Mouse (Mus musculus) urinary bladder, postnatal 25 days (tissue): Measurements from ENCODE around the gene Gm7233.
"Not testable (repeated sequence)": the region's sequence is repeated elsewhere in the genome, so short reads cannot be mapped to it uniquely, and the experiment has no call there.

Source experiments
- DNase-seq: peaks from one replicate; pipeline ENCODE4 v3.0.0; 2022; ENCODE audit warnings: low spot score

Gene Gm7233

GRCm38 (mm10) chr14:43179567-43179966 is at the start of gene Gm7233:
Gm7233 (plus strand) TSS chr14:43179867.
- DNase-seq: not testable (repeated sequence)

DNA sequence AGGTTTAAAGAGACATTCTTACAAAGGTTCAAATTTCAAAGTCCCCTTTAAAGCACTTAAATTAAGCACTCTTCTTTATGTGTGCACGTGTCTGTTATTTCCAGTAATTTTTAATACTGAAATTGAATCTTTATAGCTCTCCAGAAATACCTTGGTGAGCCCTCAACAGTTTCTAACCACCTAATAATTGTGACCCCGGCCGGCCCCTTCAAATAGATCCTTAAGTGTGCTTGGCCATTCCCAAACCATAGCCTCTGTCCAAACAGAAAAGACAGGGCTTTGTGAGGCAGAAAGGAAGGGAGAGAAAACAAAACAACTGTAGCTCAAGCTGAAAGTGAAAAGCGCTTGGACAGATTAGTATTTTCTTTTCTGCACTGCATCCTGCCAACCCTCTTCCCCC is 12.5 kb upstream of the Gm7233 start:
- DNase-seq: not testable (repeated sequence)

GRCm38 (mm10) chr14:43167942-43168341 is 11.7 kb upstream of the Gm7233 start:
- DNase-seq: not testable (repeated sequence)

DNA sequence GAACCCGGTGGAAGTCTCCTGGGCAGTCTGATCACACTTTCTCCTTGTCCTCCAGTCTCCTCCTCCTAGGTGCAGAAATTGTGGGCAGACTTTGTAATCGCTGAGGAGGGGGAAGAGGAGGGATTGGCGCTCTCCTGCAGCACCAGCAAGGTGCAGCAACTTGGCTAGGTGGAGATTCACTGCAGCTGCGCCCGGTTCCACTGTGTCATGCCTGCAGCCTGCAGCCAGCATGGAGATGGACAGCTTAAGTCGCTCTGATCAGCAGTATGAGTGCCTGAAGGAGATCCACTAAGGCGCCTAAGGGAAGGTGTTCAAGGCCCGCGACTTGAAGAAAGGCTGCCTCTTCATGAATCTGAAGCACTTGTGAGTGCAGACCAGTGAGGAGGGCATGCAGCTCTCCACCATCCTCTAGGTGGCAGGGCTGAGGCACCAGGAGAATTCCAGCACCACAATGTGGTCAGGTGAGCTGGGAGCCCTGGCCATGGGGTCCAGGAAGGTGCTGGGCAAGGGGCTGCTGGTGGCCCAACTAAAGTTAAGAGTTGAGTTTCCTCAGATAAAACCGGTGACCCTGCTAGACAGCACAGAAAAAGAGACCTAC is 11.0 kb upstream of the Gm7233 start:
- not testable (repeated sequence) for DNase-seq

DNA sequence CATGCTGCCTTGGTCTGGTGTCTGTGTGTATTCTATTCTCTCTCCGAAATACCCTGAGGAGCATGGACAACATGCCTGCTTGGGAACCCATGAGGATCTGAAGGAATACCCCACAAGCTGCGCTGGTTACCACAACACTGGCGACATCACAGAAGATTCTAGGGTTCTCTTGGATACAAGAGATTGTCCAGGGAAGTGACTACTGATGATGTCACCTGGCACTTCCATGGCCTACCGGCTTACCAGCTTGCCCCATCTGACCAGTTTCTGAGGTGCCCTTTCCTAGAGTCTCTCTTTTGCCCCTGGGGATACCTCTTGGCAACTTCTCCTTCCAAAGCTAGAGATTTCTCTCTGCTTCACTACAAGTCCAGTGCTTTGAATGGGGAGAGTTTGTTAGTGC is 55.5 kb downstream of the Gm7233 start, which contains the start of gene Gm8122:
Gene Gm8122 (minus strand): TSS at position 101 of the 400 bp plus-strand sequence.
- DNase-seq: not testable (repeated sequence)
